Mouse (Mus musculus): Measurements from ENCODE around the gene Acap2.

Gene Acap2

DNA sequence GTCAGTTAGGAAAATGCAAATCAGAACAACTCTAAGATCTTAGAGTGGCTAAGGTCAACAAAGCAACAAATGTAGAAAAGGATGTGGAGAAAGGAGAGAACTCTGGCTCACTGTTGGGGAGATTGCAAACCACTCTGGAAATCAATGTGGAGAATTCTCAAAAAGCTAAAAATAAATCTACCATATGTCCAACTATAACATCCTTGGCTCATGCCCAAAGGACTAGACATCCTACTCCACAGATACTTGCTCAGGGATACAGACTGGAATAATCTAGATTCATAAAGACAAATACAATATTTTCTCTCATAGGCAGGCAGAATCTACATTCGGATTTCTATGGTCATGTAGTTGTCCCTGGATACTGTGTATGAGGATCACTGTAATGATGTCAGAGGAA is 3.2 kb upstream of the Acap2 start:
- DNase-seq: no peak

DNA sequence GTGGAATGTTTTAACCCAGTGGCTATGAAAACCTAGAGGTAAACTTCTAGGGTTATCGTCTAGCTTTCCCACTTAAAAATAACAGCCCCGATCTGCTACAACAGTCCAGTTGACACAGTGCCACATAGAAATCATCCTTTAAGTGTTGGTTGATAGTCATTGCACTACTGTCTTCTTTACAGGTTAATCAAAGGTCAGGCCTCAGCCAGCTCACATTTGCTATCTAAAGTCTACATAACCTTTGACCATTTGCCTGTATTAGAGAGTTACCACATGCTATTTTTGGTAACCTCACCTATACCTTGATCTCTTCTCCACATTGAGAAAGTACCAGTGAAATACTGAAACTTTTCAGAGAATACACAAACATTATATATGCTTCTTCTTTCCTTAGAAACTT is 659 bp upstream of the Acap2 start:
- DNase-seq: no peak

DNA sequence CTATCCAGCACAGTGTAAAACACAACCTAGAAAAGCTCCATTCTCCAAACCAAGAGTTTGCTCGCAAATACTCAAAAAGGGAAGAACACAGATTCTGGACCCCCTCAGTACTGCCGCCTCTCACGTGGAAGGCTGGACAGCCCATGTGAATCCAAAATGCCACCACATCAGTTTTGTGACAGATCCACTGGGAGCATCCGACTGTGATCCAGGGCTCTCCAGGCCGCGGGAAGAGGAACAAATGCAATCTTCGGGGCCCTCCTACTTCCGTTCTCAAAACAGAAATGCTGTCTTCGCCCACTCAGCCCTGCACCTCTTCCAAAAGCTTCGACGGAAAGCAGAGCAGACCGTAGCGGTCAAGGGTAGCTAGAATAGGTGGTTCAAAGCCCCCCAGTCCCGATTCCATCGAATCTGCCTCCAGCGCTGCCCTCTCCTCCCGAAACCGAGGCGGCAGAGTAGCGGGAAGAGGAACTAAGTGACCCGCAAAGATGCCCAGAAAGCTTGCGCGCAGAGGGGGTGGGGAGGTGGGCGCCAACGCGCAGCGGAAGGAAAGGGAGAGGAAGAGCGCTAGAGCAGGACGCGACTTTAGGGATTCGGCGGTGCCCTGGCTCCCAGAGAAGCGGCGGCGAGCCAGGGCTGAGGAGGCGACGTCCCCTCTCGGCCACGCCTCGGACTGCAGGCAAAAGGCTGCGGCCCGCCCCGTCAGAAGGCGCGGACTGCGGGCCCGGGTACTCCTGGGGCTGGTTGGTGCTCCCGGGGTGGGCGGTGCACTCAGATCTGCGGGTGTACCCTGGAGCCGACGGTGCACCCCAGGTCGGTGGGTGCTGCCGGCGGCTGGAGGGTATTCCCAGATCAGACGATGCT is 887 bp downstream of the Acap2 start:
- peak; percentile 59 for DNase-seq

DNA sequence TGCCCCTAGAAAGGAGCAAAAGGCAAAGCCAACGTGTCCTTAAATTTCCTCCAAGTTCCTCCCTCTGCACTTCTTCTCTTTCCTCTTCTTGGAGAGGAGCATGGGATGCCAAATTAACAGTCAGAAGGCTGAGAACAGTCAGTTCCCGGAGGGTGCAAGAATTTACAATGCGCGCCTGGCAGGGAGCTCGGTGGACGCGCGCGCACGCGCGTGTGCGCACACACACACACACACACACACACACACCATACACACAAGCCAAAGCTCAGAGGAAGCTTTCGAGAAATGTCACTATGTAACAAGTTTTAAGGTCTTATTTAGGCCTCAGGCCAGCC is 1.5 kb downstream of the Acap2 start:
- DNase-seq: peak; percentile 42

DNA sequence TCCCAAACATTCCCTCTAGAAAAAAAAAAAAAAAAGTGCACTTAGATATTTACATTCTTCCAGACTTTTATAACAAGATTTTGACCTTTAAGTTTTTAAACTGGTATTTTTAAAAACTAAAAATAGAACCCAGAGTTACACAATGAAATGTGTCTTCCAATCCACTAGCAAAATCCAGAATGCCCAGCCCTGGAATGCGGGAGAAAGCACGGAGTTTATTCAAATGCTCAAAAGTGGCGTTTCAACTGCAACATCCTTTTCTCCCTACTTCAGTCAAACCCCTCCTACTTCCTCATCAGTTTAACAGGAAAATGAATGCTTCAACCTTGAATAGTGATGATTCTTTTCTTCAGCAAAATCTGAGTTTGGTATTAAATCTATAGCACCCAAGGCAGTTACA is 4.1 kb downstream of the Acap2 start:
- DNase-seq: no peak

DNA sequence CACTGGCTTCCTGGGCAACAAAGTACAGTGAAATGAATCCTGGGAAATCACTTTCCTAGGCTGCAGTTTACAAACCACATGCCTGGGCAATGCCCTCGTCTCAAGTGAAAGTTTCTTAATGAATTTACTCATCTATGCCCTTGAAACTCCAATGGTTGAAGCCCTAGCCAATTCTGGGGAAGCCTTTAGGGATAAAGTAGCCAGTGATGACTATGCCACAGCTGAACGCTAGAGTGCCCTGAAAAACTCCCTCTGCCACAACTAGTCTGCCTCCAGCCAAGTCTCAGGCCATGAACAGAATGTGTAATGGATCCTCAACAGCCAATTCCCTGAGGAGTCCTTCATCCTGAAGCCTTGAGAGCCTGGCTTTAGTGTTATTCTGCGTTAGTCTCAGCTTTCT is 8.5 kb downstream of the Acap2 start:
- no peak for DNase-seq

DNA sequence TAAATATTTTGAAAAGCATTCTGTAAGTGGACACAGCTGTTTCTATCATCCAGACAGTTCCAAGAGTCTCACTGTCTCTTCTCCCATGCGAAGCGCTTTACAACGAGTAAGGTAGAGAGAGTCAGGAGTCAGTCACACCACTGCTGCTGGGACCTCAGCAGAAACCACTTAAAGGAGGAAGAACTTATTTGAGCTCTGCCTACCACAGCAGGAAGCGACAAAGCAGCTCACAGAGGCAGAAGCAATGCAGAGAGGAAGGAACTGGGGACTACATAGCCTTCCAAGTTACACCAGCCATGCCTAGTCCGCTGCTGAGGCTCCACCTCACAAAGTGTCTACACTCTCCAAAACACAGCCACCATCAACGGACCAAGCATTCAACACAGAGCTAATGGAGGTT is 9.2 kb downstream of the Acap2 start:
- DNase-seq: no peak

DNA sequence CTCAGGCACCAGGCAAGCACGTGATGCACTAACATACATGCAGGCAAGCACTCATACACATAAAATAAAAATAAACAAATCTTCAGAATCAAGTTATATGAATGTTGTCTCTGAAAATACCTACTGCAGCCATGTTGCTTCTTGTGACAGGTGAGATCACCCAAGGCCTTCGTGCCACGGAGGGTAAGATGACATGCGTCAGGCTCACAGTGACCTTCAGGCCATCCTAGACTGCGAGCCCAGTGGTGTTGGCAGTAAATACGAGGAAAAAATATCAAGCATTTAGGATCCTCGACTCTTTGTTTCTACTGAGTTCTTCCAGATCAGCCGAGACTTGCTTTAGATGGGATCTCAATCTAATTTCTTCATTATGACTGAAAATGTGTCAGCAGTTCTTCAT is 10.6 kb downstream of the Acap2 start:
- no peak for DNase-seq

DNA sequence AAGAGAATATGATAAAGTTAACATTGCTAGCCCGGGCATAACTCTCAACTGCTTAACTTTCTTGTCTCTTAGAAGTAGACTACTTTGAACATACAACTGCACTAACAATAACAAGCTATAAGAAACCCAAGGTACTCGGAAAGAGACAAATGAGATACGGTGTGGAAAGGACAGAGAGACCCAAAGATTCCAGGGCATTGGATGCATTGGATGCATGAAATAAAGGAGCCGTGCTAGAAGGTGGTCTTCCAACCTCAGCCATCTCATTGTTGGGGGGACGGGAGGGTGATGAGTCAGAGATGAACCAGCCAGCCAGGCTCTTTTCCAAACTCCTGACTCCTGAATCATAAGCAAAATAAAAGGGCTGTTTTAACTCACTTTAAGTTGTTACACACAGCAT is 11.8 kb downstream of the Acap2 start:
- no peak for DNase-seq

DNA sequence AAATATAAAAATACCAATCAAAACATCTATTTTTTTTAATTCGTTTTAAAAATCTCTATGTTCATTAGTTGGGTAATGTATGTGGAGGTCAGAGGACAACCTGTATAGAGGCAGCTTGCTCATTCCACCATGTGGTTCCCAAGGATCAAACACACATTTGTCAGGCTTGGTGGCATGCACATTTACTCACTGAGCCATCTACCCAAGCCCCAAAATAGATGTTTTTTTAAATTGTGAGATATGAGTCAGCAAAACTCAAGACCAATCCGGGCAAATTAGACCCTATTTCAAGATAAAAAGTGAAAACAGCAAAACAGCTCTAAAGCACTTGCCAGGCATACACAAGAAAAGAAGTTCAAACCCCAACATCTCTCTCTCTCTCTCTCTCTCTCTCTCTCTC is 12.2 kb downstream of the Acap2 start:
- no peak for DNase-seq

DNA sequence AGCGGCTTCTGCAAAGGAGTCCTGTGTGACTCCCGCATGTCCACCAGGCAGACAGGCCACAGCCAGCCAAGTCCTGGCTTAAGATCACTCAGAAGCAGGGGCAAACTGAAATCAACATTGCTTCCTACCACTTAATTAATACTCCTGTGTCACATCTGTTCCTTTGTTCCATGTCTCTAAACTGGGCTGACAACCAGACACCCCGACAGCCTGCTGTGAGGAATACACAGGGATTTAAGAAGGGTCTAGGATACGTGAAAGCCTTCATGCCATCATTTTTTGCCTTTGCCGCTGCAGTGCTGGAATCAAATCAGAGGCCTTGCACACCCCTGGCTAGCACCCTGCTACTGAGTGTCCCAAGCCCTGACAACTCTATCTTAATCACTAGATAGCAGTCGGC is 12.8 kb downstream of the Acap2 start:
- no peak for DNase-seq

DNA sequence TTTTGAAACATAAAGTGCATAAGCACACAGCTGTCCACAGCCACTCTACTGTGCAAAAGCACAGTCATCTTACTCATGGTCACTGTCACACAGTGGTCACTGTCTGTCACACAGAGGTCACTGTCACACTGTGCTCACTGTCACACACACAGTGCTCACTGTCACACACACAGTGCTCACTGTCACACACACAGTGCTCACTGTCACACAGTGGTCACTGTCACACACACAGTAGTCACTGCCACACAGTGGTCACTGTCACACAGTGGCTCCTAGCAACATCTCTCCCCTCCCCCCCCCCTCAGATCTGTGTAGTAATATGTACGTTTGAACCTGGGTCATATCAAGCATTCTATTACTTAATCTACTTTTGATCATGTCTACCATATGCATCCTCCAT is 13.9 kb downstream of the Acap2 start:
- no peak for DNase-seq

DNA sequence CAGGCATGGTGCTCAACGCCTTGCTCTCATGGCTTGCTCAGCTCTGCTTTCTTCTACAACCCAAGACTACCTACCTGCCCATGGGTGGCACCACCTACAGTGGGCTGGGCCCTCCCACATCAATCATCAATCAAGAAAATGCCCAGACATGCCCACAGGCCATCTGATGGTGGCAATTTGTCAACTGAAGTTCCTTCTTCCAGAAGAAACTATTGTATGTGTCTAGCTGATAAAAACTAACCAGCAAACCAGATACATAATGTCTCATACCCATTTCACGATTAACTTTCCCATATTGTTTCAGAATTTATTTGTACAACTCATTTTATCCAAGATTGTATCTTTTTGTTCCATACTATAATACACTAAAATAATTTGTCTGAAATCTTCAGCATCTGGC is 15.3 kb downstream of the Acap2 start:
- no peak for DNase-seq

DNA sequence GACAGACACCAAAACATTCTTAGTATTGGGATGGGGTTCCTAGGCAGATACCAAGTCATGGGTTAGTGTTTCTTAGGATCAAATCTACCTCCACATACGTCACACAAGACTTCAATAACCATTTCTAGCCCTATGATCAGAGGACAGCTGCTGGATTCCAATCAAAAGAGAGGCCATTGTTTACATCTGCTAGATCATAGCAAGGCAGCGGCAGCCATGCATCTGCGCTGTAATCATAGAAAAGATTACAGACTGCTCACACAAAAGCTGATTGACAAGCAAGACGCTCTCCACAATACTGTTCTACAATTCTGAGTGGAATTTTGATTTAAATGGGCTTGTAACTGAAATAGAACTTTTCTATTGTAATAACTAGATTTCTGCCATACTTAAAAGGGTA is 16.3 kb downstream of the Acap2 start:
- no peak for DNase-seq

DNA sequence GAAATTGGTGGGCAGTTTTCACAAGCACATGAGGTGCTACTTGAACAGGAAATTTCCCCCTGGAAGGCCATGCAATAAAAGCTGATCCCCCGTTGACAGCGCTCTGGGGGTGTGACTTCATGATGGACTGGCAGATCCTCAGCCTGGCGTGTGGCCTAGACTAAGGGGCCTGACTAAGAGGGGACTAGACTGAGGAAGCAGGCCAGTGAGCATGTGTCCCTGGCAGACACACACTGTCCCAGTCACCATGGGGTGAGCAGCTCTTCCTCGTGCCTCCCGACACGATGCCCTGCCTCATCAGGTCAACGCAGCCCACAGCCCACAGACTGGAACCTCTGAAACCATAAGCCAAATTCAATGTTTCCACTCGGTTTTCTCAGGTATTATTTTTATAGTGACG is 18.5 kb downstream of the Acap2 start:
- no peak for DNase-seq

DNA sequence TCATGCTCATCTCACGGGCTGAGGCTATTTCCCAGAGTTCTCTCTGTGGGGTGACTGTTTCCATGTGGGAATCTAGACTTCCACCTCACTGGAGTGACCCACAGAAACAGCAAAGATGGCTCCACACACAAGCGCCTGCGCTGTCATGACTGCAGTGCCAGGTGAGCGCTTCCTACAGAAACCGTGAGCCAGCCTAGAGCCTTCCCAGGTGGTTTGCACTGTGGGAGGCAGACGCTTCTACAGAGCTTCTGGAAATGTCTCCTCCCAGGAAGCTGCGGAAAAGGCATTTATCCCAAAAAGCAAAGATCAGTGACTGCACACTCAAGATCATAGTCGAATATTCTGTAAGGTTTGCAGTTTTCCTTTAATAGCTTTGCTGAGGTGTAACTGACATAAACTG is 20.2 kb downstream of the Acap2 start:
- no peak for DNase-seq

DNA sequence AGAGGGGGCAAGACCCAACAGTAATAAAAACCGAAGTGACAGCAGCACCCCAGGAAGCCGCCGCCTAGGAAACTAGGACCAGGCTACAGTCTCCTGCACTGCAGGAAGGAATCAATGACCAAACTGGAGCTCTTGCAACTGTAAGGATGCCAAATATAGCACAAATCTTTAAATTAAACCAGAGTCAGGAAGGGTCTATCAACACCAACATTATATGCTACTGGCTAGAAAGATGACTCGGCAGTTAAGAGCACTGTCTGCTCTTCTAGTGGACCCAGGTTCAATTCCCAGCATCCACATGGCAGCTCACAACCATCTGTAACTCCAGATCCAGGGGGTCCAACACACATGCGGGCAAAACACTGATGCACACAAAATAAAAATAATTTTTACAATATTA is 21.7 kb downstream of the Acap2 start:
- DNase-seq: no peak

DNA sequence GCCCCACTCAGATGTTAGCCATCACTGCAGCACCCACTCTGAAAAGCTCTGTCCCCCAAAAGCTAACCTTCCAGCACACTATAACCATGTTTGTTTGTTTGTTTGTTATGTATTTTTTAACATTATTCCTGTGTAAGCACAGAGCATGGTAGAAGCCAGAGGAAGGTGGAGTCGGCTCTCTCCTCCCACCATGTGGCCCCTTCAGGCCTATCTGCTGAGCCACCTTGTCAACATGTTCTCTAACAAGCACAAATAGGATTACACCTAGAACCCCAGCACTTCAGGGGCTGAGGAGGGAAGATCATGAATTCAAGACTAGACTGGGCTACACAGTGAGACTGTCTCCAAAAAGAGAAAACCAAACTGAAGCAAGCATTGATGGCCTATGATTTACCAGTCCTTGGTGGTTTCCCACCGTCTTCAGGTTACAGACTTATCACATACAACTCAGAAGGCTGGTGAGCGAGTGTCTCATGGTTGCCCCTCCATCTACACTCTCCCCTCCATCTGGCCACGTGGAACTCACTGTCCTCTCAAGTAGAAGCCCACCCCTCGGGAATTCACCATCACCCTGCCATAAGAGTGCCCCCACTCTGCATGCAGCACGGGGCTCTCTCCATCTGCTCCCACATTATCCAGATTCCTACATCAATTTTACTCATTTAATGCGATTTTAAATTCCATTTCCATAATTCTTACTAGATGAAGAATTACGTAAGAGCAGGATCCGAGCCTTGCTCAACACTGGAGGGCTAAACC is 26.0 kb downstream of the Acap2 start:
- no peak for DNase-seq

DNA sequence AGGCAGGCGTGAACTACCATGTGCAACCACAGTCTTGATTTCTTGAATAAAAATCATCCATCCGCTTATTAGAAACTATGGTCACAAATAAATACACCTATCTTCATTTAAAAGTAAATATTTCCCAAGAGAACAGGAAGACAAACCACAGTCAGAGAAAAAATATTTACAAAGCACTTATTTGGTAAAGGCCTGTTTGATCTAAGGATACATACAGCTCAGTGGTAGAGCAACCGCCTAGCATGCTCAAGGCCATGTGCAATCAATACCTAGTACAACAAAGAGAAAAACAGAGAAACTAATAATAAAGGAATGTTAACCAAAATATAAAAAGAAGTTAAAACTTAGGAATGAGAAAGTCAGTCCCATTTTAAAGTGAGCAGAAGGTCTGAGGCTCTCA is 28.8 kb downstream of the Acap2 start:
- DNase-seq: no peak

DNA sequence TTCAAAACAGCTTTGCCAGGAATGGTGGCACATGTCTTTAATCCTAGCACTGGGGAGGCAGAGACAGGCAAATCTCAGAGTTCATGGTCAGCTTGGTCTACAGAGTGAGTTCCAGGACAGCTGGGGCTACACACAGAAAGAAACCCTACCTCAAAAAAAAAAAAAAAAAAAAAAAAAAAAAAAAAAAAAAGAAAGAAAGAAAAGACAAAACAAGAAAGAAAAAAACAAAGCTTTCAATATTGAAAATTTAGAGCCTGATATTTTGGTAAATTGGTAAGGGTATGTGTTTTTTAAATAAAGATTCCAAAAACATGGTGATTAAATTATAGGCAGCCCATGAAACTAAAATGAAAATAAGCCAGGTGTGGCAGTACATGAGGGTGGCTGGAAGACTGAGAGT is 29.6 kb downstream of the Acap2 start:
- DNase-seq: no peak

DNA sequence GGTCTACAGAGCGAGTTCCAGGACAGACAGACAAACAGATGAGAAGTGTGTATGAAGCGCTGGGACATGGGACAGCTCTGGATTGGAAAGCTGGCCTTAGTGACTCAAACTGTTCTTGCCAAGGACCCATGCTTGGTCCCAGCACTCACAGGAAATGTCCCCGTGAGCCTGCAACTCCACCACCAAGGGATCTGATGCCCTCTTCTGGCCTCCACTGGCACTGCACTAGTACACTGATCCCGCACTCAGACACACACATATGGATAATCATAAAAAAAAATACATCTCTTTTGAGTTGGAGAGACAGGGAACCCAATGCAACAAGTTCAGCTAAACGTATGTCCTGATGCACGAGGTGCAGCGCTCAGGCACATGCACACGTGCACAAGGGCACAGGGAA is 30.7 kb downstream of the Acap2 start:
- no peak for DNase-seq

DNA sequence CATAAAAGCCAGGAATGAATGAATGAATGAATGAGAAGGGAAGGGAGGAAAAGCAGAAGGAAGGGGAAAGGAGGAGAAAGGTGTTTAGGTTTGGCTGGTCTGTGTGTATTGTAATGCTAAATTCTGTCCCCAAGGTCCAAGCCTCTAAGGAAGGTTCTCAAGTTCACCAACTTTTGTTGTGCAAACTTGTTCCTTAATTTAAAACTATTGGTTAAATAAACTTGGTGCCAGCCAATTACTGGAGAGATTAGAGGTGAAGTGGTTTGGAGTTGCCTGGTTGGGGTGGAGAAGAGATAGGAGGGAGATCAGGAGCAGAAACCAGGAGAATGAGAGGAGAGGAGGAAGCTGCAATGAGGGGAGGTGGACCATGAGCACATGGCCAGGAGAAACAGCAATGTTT is 31.4 kb downstream of the Acap2 start:
- no peak for DNase-seq

DNA sequence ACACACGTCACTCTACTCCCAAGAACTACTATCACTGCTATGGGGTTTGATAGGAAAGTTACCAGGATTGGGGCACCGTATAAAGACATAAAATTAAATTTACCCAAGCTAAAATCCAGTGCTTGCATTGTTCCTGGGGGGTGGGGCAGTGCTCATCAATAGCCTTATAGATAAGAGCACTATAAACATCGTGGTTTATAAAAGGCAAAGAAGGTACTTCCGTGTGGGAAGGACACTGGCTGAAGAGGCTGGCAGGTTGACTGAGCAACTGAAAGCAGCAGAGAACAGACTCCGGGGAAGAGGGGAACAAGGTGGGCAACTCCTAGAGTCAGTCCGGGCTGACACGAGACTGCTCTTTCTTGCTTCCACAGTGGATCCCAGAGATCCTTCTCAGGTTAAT is 33.1 kb downstream of the Acap2 start:
- DNase-seq: no peak

DNA sequence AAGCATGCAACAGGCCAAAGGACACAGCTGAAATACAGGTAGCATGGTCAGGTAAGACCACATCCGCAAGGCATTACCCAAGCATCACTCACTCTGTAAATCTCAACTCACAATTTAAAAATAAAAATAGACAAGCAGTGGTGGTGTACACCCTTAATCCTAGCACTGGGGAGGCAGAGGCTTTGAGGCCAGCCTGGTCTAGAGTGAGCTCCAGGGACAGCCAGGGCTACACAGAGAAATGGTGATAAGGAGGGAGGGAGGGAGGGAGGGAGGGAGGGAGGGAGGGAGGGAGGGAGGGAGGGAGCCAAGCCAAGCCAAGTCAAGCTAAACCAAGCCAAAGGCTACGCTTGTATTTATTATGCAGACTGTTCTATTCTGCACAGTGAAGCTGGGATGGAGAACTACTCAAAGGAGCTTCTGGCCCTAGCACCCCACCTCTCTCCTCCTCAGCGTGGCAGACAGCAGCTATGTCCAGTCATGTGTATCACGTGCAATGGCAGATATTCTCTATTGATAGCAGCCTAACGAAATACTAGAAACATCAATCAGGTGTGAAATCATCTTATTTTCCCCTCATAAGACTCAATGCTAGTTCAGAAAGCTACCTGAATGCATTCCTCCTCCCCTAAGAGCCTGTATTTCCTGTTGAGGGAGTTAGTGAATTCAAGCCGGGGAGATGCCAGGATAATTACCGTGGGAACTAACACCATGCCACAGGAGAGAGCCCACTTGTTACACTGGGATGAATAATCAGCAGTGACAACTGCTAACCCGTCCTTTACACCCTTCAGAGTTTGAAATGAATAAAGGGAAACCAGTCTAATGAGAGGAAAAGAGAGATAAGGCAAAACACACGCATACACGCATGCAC is 33.8 kb downstream of the Acap2 start:
- no peak for DNase-seq

Data from cerebellum, adult 8-10 months (tissue).